Mouse (Mus musculus) cerebellum, adult 9-11 months (tissue): ENCODE results near the gene Arfgap1.

ENCODE experiments used
- DNase-seq: peaks from one replicate; pipeline ENCODE4 v3.0.0; 2022

Gene Arfgap1

DNA sequence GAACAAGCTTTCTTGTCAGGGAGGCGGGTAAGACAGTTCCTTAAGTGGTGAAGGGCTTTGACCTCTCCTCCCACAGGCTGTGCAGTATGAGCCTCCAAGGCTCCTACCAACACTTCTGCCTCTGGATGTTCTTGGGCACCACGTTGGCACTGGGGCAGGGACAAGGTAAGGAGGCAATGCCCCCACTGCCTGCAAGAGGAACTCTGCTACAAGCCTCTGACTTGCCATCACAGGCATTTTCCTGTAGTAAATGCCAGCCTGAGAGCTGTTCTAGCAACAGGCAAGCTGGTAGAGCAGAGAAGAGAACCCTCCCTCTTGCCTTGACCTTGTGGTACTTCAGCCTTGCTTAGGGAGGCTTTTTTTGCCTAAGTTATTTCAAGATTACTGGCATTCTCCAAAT is 19.4 kb downstream of the Arfgap1 start, which contains the start of gene Col20a1:
TSS of gene Col20a1 (plus strand) at position 87 of the 400 bp plus-strand sequence.
- DNase-seq: no peak

DNA sequence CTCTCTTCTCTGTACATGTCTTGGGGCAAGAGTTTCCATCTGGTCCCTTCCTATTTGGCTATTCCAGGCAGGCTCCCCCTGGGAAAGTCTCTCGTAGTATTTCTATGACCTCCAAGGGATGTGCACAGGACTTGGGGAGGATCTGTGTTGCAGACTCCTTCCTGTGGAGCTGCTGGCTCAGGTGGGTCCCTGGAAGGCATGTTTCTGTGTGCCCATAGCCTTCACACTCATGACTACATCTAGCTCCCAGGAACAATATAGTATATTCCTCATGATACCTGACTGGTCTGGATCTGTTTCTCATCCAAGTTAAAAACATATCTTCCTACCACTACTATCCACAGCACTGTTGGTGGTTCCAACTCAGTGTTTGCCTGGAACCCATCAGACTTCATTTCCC is 20.0 kb downstream of the Arfgap1 start:
- DNase-seq: no peak

DNA sequence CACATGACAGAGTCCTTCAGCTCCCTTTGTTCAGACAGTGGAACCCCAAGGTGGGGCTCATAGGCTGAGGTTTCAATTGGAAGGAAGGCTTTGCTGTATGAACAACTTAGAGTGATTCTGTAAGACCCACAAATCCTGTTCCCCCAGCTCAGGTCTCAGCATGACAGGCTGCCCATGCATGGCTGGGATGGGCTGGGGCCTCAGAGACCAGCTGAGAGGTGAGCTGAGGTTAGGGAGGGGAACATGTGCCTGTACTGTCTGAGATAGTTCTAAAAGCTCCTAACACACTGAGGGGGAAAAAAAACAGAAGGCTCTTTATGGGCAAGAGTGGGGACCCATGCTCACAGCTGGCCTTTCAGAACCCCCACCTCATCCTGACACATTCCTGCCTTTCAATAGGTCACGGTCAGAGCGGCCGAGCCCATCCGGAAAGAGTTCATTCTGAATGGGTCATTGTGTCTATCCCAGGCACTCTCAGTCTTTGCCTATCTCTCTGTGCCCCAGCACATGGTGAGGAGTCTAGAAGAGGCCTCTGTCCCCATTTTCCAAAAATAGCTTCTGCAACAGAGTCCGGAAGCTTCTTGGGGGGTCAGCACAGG is 20.5 kb downstream of the Arfgap1 start:
- DNase-seq: no peak

DNA sequence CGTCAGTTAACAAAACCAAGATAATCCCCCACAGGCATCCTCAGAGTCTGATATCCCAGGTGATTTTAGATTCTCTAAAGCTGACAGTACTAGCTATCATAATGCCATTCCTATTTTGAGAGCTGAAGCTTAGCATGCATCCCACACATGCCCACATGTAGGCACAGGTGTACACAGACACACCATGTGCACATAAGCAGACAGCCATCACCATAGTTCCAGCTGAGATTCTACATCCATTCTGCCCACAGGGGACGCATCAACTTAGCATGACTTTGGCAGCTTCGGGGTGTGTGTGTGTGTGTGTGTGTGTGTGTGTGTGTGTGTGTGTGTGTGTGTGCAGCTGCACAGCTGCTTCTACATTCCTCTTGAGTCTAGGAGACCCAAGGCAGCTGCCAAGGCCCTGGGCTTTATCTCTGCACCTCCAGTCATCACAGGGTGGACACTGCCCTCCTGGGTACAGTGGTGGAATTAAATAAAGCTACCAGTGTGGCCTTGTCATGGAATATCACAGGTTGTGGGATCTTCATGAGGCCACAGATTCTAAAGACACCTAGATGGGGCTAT is 21.4 kb downstream of the Arfgap1 start:
- no peak for DNase-seq

DNA sequence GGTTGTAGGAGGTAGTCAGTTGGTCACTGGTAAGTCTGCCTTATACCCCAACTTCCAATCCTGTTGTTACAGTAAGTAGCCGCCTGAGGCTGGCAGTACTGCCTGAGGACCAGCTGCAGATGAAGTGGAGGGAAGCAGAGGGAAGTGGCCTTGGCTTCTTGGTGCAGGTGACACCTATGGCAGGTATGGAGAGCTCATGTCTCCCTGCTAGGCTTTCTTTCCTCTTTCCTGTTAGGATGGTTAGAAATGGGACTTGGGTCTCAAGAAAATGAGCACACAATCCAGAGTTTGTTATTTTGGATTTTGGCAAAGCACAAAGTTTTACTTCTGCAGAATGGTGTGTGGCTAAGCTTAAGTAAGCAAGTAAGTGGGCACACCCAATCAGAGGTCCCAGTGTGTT is 21.9 kb downstream of the Arfgap1 start:
- DNase-seq: no peak

DNA sequence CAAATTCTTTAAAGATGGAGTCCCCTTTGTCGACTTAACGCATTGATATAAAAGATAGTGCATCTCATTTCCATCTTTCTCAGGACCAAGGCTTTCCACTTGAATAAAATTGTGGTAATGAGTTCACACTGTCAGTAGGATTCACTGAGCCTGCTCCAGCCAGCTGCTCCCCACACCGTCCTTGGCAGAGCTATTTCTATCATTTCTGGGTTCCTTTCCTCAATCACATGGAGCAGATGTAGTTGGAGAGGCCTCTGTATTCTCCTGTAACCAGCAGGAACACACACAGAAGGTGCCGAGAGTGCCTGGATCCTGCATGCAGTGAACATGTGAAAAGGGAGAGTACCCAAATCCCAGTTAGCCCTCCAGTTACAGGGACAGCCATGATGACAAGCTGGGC is 23.3 kb downstream of the Arfgap1 start:
- DNase-seq: no peak

DNA sequence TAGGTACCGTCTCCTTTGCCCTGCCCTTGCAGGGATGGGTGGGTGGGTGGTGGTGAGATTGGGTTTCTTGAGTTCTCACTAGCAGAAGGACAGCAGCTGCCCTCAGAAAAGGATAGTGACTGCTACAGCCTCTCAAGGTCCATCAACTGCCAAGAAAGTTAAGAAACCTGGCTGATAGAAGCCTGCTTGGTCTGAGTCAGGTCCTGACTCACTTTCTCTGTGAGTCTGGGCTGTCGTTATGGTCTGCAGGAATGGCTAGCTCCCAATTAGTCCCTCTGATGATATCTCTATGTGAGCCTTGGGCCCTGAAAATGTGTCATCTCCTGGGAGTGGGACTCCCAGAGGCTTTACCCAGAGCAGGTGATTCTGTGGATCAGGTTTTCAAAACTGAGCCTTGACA is 27.3 kb downstream of the Arfgap1 start:
- no peak for DNase-seq

DNA sequence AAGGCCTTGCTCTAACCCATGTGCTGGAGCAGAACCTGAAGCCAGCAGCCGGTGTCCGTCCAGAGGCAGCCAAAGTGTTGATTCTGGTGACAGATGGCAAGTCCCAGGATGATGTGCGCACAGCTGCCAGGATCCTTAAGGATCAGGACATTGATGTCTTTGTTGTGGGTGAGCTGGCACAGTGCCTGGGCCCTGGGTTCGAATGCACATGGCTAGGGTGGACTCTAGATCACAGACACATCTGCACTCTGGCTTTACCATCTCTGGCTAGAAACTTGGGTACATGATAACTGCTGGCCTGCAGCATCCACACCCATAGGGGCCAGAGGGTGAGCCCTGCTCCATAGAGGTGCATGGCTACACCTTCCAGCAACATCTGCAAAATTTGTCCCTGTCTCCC is 28.4 kb downstream of the Arfgap1 start:
- DNase-seq: no peak

DNA sequence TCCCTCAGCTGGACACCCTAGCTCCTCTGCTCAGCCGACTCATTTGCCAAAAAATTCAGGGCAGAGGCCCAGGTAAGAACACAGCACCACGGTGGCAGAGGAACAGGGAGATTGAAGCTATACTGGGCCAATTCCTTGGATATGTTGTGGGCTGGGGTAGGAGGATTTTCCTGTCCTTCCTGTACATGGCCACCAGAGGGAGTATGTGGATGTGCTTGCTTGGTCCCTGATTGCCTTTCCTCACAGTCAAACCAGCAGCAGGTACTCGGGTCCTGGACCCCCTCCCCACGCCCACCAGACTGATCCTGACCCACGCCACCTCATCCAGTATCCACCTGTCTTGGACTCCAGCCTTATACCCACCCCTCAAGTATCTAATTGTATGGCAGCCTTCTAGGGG is 29.4 kb downstream of the Arfgap1 start:
- DNase-seq: peak; percentile 54

DNA sequence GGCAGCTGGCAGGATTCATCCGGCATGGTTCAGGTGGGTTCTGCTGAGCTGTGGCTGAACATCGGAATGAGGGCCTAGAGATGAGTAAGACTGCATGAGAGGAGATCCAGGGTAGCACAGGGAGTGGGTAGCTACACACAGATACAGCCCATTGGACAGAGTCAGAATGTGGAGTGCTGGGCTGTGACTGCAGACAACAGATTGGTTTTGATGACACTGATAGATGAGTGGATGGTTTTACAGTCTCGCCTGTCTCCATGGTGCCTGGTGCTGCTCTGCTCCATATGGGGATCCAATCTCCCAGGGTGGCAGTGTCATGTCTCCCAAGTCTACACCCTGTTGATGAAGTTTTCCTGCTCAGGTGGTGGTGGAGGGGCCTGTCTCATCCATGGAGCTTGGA is 29.9 kb downstream of the Arfgap1 start:
- no peak for DNase-seq

DNA sequence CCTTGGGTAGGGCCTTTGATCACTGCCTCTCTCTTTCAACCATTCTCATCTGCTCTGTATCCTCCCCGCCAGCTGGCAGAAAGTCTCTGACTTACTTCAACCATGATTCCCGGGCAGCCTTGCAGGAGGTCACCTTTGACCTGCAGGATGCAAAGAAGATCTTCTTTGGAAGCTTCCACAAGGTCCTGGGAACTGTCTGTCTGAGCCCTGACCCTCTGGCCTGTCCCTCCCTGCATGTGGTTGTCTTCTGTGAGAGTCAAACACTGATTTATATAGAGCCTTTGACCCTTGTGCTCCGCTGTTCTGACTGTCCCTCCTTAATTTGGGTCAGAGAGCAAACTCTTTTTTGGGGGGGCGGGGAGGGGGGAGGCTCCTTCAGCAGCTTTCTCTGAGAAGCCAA is 40.0 kb downstream of the Arfgap1 start:
- no peak for DNase-seq

DNA sequence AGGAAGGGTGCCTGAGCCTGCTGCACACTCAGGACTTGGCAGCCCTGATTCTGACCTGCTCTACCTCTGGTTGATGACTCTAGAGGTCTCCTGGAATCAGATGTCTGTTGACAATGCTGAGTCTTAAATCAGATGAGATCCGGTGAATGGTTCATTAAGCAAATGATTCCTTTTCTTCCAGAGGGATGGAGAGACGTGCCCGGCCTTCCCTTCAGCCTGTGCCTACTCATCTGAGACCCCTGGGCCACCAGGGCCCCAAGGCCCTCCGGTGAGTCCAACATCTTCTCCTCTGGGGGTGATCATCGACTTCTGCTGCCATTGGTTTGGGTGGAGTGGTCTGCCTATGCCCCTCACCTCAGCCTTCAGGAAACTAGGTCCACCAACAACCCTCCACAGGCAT is 41.3 kb downstream of the Arfgap1 start:
- no peak for DNase-seq

DNA sequence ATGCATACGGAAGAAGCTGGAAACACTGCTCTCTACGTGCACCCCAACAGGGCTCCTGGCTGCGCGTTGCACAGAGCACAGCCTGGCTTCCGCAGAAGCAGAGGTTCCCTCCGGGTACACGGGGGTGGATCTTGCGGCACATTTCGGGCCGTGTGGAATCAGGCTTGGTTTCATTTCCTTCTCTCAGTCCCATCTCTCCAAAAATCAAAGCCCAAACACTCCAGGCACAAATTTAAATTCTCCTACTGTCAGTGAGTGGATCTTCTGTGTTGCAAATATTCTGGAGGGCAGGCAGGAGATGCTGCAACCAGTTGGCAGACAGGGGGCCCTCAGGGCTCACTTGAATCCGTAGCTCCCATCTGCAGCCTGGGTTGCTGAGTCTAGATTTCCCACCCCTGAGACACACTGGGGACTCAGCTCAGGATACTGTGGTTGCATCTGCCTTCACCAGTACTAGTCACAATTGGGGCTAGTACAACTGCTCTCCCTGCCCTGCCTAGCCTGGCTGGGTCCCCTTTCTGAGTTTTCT is 64.4 kb downstream of the Arfgap1 start:
- DNase-seq: no peak
